Mouse (Mus musculus): ENCODE measurements around the gene Tusc2.

- TF ChIP-seq CTCF (IDR thresholded peaks at IDR 0.05; ENCODE audit: borderline replicate concordance, extremely low read depth, insufficient read depth, insufficient read length) (no peak), POLR2A (IDR thresholded peaks at IDR 0.05; ENCODE audit: borderline replicate concordance, extremely low read depth, insufficient read depth, insufficient read length, poor library complexity, severe bottlenecking) (peak; percentile 83)
These were observed at the start of gene Tusc2 for GRCm38 (mm10) chr9:107563029-107563581.

All from brain, embryonic 14.5 days (tissue).